Mouse (Mus musculus) erythroblast, embryonic 14.5 days (primary cell): ENCODE measurements around the gene Olfr204.

Experiments
- GATA1 ChIP-seq: IDR thresholded peaks from 2 replicates; pipeline ENCODE4 v1.6.1; 2012; ENCODE audit warnings: low read length, inconsistent platforms, mixed read lengths
- TAL1 ChIP-seq: IDR thresholded peaks from 3 replicates; pipeline ENCODE4 v1.6.1; 2012; ENCODE audit warnings: low read length, inconsistent platforms, mixed read lengths

DNA sequence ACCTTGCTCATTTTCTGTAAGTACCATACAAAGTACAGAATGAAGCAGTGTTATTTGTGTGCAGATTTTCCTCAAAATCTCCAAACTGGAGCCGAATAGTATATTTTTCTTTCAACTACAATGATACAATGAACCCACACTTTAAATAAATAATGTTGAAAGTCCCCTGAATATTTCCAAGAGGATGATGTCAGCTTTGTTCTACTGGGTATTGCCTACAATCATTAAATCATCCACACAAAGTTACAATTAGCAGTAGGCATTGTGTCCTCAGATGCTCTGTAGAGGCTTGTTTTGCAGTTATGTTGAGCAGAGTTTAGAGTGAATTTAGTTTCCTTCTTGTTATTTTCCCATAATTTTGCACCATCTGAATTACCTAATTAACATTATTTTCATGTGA is 31.4 kb downstream of the Olfr204 start, which contains the start of gene Olfr202:
- TF ChIP-seq GATA1 (no peak), TAL1 (no peak)
